Mouse (Mus musculus): ENCODE results near the gene Fgf10. TPM values are rescaled to one million over a fixed set of nuclear protein-coding genes. Genes with fewer than 3 reads are reported as not detected.

The Fgf10 gene
- polyA plus RNA-seq, 1 experiment: 0.11 TPM

DNA sequence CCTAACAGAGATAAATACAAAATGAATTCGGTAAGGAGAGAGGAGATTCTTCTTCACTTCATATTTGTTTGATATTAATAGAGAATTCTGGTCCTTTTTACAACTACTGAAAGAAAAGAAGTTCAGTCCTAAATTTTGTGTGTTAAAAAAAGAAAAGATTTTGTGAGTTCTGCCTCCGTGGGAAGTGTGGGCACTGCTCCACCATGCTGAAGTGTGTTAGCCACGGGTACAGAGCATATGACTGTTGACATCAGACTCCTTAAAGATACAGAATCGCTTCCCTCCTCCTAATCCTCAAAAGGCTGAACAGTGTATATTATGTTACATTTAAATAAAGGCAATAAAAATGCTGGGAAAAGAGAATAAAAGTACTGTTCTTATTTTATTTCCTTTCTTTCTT, 122.2 kb downstream of the Fgf10 start:
- Histone ChIP-seq H3K4me2 (ENCODE audit: low read depth) (peak overlapping the region; percentile 27), H3K4me3 (no peak overlapping the region), H3K36me3 (ENCODE audit: control insufficient read depth, insufficient read depth) (no peaks in the 10 kb centered on the region)

DNA sequence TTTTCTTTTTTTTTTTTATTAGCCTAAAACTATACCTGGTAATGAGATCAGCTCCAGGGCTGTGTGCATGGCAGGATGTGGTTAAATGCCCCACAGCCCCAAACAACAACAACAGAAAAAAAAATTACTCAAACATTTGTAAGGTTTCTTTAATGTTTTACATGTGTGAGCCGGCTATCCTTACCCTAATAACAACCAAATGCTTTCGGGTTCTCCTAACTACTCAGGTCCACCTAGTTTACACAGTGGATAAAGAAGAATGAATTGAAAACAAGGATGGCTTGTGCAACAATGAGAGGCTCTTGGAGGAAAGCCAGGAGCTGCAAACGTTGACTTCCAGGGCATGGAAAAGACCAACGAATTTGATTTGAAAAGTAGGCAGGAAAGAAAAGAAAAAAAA, 122.6 kb downstream of the Fgf10 start:
- H3K4me2 ChIP-seq (ENCODE audit: low read depth): peak overlapping the region; percentile 27
- TF ChIP-seq POLR2A (IDR thresholded peaks at IDR 0.05; ENCODE audit: insufficient read length, low read depth): no peak
- no peak overlapping the region for H3ac ChIP-seq (ENCODE audit: control insufficient read depth, insufficient read length)
- no peaks in the 10 kb centered on the region for H3K27me3 ChIP-seq (ENCODE audit: control insufficient read depth, insufficient read depth, insufficient read length)
- no peaks in the 10 kb centered on the region for H3K79me2 ChIP-seq (ENCODE audit: control insufficient read depth, insufficient read depth)
- H3K4me3 ChIP-seq: no peak overlapping the region
- no peaks in the 10 kb centered on the region for H3K36me3 ChIP-seq (ENCODE audit: control insufficient read depth, insufficient read depth)

More for the DNA sequence above, 122.2 kb downstream of the Fgf10 start:
- no peak overlapping the region for H3ac ChIP-seq (ENCODE audit: control insufficient read depth, insufficient read length)
- H3K79me2 ChIP-seq (ENCODE audit: control insufficient read depth, insufficient read depth): no peaks in the 10 kb centered on the region
- TF ChIP-seq REST (IDR thresholded peaks at IDR 0.05; ENCODE audit: insufficient read depth, insufficient read length): no peak
- TF ChIP-seq SRF (IDR thresholded peaks at IDR 0.05; ENCODE audit: control insufficient read depth, insufficient read length, low read depth): no peak
- no peak for TF ChIP-seq E2F4 (IDR thresholded peaks at IDR 0.05; ENCODE audit: insufficient read depth)
- no peak for TF ChIP-seq POLR2A (IDR thresholded peaks at IDR 0.05; ENCODE audit: insufficient read length, low read depth)
- no peak for TF ChIP-seq TCF3 (IDR thresholded peaks at IDR 0.05; ENCODE audit: insufficient read length, low read depth)
- TF ChIP-seq CEBPB (IDR thresholded peaks at IDR 0.05; ENCODE audit: insufficient read depth, poor library complexity, severe bottlenecking): no peak
- no peak for TF ChIP-seq TCF12 (IDR thresholded peaks at IDR 0.05; ENCODE audit: insufficient read depth, poor library complexity, severe bottlenecking)
- no peak for TF ChIP-seq MAX (IDR thresholded peaks at IDR 0.05; ENCODE audit: low read depth)
- no peak for TF ChIP-seq POLR2AphosphoS2 (IDR thresholded peaks at IDR 0.05; ENCODE audit: insufficient read length, low read depth)
- no peaks in the 10 kb centered on the region for H3K27me3 ChIP-seq (ENCODE audit: control insufficient read depth, insufficient read depth, insufficient read length)

DNA sequence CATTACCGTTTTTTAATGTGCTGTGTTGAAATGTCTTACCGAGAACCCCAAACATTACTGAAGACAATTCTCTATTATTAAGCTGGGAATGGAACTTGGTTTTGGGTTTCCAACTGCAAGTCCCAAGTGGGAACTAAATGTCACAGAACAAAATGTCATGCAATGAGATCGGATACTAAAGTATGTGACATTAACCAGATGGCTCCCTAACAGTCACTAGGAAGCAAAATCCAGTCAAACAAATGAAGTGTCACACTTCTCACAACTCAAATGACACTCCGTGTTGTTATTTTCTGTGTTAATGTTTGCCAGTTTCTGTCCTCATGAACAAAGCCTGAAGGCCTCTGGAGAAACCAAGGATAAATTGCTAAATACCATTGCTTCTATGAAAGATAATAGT, 130.6 kb downstream of the Fgf10 start:
- no peak for TF ChIP-seq REST (IDR thresholded peaks at IDR 0.05; ENCODE audit: insufficient read depth, insufficient read length)
- TF ChIP-seq MYOG (IDR thresholded peaks at IDR 0.05; ENCODE audit: control insufficient read depth in 1 of 3, insufficient read depth in 1 of 3, insufficient read length in 2 of 3, low read depth in 2 of 3): no peak
- no peak for TF ChIP-seq MAX (IDR thresholded peaks at IDR 0.05; ENCODE audit: low read depth)
- TF ChIP-seq TCF12 (IDR thresholded peaks at IDR 0.05; ENCODE audit: insufficient read depth, poor library complexity, severe bottlenecking): no peak
- no peak for TF ChIP-seq USF1 (IDR thresholded peaks at IDR 0.05; ENCODE audit: low read depth)
- TF ChIP-seq E2F4 (IDR thresholded peaks at IDR 0.05; ENCODE audit: insufficient read depth): no peak
- TF ChIP-seq TCF3 (IDR thresholded peaks at IDR 0.05; ENCODE audit: insufficient read length, low read depth): no peak
- TF ChIP-seq POLR2A (IDR thresholded peaks at IDR 0.05; ENCODE audit: insufficient read length, low read depth): no peak
- no peak for TF ChIP-seq MYOD1 (IDR thresholded peaks at IDR 0.05; ENCODE audit: control insufficient read depth in 1 of 3, insufficient read length in 2 of 3, low read depth in 2 of 3)
- no peak for TF ChIP-seq SRF (IDR thresholded peaks at IDR 0.05; ENCODE audit: control insufficient read depth, insufficient read length, low read depth)
- TF ChIP-seq CEBPB (IDR thresholded peaks at IDR 0.05; ENCODE audit: insufficient read depth, poor library complexity, severe bottlenecking): no peak
- no peak for TF ChIP-seq POLR2AphosphoS2 (IDR thresholded peaks at IDR 0.05; ENCODE audit: insufficient read length, low read depth)
- Histone ChIP-seq H3K36me3 (ENCODE audit: control insufficient read depth, insufficient read depth) (no peaks in the 10 kb centered on the region), H3K79me2 (ENCODE audit: control insufficient read depth, insufficient read depth) (no peaks in the 10 kb centered on the region), H3K4me3 (no peak overlapping the region), H3ac (ENCODE audit: control insufficient read depth, insufficient read length) (no peak overlapping the region), H3K27me3 (ENCODE audit: control insufficient read depth, insufficient read depth, insufficient read length) (no peaks in the 10 kb centered on the region), H3K4me2 (ENCODE audit: low read depth) (no peak overlapping the region)

DNA sequence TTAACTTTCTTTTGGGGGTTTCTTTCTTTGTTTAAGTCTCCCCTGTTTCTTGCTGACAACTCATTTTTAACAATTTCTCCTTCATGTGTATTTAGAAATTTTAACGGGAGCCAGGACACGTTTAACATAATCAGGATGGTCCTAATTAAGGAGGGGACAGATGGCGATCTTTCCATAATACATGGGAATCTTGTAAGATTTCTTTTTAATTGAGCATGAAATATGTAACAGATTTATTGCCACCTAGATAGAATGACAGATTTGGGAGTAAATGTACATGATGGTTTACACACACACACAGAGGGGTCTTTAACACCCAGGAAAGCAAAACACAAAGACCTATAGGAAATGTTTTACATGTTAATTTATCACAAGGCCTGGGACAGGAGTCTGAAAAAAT, 137.1 kb downstream of the Fgf10 start:
- no peak for TF ChIP-seq POLR2AphosphoS2 (IDR thresholded peaks at IDR 0.05; ENCODE audit: insufficient read length, low read depth)
- no peak for TF ChIP-seq USF1 (IDR thresholded peaks at IDR 0.05; ENCODE audit: low read depth)
- TF ChIP-seq REST (IDR thresholded peaks at IDR 0.05; ENCODE audit: insufficient read depth, insufficient read length): no peak
- TF ChIP-seq POLR2A (IDR thresholded peaks at IDR 0.05; ENCODE audit: insufficient read length, low read depth): no peak
- no peak for TF ChIP-seq CEBPB (IDR thresholded peaks at IDR 0.05; ENCODE audit: insufficient read depth, poor library complexity, severe bottlenecking)
- TF ChIP-seq MAX (IDR thresholded peaks at IDR 0.05; ENCODE audit: low read depth): no peak
- no peak for TF ChIP-seq E2F4 (IDR thresholded peaks at IDR 0.05; ENCODE audit: insufficient read depth)
- no peak for TF ChIP-seq MYOD1 (IDR thresholded peaks at IDR 0.05; ENCODE audit: control insufficient read depth in 1 of 3, insufficient read length in 2 of 3, low read depth in 2 of 3)
- TF ChIP-seq MYOG (IDR thresholded peaks at IDR 0.05; ENCODE audit: control insufficient read depth in 1 of 3, insufficient read depth in 1 of 3, insufficient read length in 2 of 3, low read depth in 2 of 3): no peak
- no peak for TF ChIP-seq TCF12 (IDR thresholded peaks at IDR 0.05; ENCODE audit: insufficient read depth, poor library complexity, severe bottlenecking)
- TF ChIP-seq SRF (IDR thresholded peaks at IDR 0.05; ENCODE audit: control insufficient read depth, insufficient read length, low read depth): no peak
- TF ChIP-seq TCF3 (IDR thresholded peaks at IDR 0.05; ENCODE audit: insufficient read length, low read depth): no peak
- H3ac ChIP-seq (ENCODE audit: control insufficient read depth, insufficient read length): no peak overlapping the region
- no peaks in the 10 kb centered on the region for H3K36me3 ChIP-seq (ENCODE audit: control insufficient read depth, insufficient read depth)
- no peaks in the 10 kb centered on the region for H3K79me2 ChIP-seq (ENCODE audit: control insufficient read depth, insufficient read depth)
- H3K4me3 ChIP-seq: no peak overlapping the region
- no peak overlapping the region for H3K4me2 ChIP-seq (ENCODE audit: low read depth)
- no peaks in the 10 kb centered on the region for H3K27me3 ChIP-seq (ENCODE audit: control insufficient read depth, insufficient read depth, insufficient read length)

DNA sequence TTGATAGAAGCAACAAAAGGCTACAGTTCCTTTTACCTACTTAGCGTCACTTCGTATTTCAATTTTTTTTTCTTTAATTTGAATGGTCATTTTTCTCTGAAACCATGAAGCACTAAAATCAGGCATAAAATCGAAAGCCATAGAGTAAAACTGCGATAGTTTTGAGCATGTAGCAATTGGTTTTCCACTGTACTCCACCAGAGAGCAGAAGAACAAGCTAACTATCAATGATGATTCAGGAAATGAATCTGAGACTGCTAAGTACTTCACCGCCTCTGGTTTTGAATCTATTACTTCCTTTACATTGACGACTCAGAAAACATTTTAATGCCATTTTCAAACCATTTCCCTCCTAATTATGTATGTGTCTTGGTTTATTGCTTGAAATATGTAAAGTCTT, 150.2 kb downstream of the Fgf10 start:
- H3K4me3 ChIP-seq: no peak overlapping the region
- H3K4me2 ChIP-seq (ENCODE audit: low read depth): no peak overlapping the region
- no peaks in the 10 kb centered on the region for H3K27me3 ChIP-seq (ENCODE audit: control insufficient read depth, insufficient read depth, insufficient read length)
- TF ChIP-seq USF1 (IDR thresholded peaks at IDR 0.05; ENCODE audit: low read depth): no peak
- no peak for TF ChIP-seq CEBPB (IDR thresholded peaks at IDR 0.05; ENCODE audit: insufficient read depth, poor library complexity, severe bottlenecking)
- TF ChIP-seq POLR2AphosphoS2 (IDR thresholded peaks at IDR 0.05; ENCODE audit: insufficient read length, low read depth): no peak
- no peak for TF ChIP-seq MYOD1 (IDR thresholded peaks at IDR 0.05; ENCODE audit: control insufficient read depth in 1 of 3, insufficient read length in 2 of 3, low read depth in 2 of 3)
- TF ChIP-seq E2F4 (IDR thresholded peaks at IDR 0.05; ENCODE audit: insufficient read depth): no peak
- no peak for TF ChIP-seq TCF12 (IDR thresholded peaks at IDR 0.05; ENCODE audit: insufficient read depth, poor library complexity, severe bottlenecking)
- TF ChIP-seq SRF (IDR thresholded peaks at IDR 0.05; ENCODE audit: control insufficient read depth, insufficient read length, low read depth): no peak
- TF ChIP-seq REST (IDR thresholded peaks at IDR 0.05; ENCODE audit: insufficient read depth, insufficient read length): no peak
- TF ChIP-seq POLR2A (IDR thresholded peaks at IDR 0.05; ENCODE audit: insufficient read length, low read depth): no peak
- TF ChIP-seq TCF3 (IDR thresholded peaks at IDR 0.05; ENCODE audit: insufficient read length, low read depth): no peak
- no peak for TF ChIP-seq MAX (IDR thresholded peaks at IDR 0.05; ENCODE audit: low read depth)
- no peak for TF ChIP-seq MYOG (IDR thresholded peaks at IDR 0.05; ENCODE audit: control insufficient read depth in 1 of 3, insufficient read depth in 1 of 3, insufficient read length in 2 of 3, low read depth in 2 of 3)
- no peaks in the 10 kb centered on the region for H3K36me3 ChIP-seq (ENCODE audit: control insufficient read depth, insufficient read depth)
- H3ac ChIP-seq (ENCODE audit: control insufficient read depth, insufficient read length): no peak overlapping the region
- H3K79me2 ChIP-seq (ENCODE audit: control insufficient read depth, insufficient read depth): no peaks in the 10 kb centered on the region
